Comparison of ENCODE assay signal across 12 mouse cellular contexts in genomic region chr6:145854756-145855155, GRCm38 (mm10). TPM values are rescaled to one million over a fixed set of nuclear protein-coding genes. Genes with fewer than 3 reads are reported as not detected.
DNase-seq lines count a peak whose midpoint lies in the region; ATAC-seq and TF ChIP-seq lines count a peak whose summit lies in the region.
"Had no signal": no experiment of that assay in that cellular context is flagged by ENCODE, and none has a peak within 500 bp of the region (broad histone marks: within the 10 kb centered on the region; RNA-seq: fewer than 3 reads in every experiment).

No protein-coding gene starts in this region.

- H3K4me3 ChIP-seq in cerebellum, adult 2 months (replicated peaks; ENCODE audit: insufficient read depth, low read depth, low read length) = no peak overlapping the region
- H3K4me3 ChIP-seq in hindbrain, embryonic 12.5 days = no peak overlapping the region
- no peak overlapping the region for H3K4me3 ChIP-seq in hindbrain, embryonic 14.5 days (replicated peaks; ENCODE audit: low read length)
- H3K4me3 ChIP-seq in limb, embryonic 10.5 days = no peak overlapping the region

- peak; percentile 21 to 32 for DNase-seq in cerebellum, adult 2 months
- DNase-seq in cerebellum, postnatal 14 days = no peak
- DNase-seq in hindbrain, embryonic 14.5 days (ENCODE audit: low spot score) = no peak
- DNase-seq in heart, adult 9 months (ENCODE audit: low spot score in 2 of 2) = peak; percentile 67
- no peak for DNase-seq in limb, embryonic 10.5 days (ENCODE audit: low spot score)
- DNase-seq in left cerebral cortex, adult 8-10 months (ENCODE audit: low spot score in 2 of 2) = no peak
- DNase-seq in spleen, postnatal 10 days (ENCODE audit: low spot score in 2 of 2) = no peak
- DNase-seq: liver, postnatal 0 days; right cerebral cortex, postnatal 14 days had no signal

- H3K4me1 ChIP-seq in cerebellum, adult 2 months (ENCODE audit: control insufficient read depth, insufficient read depth, low read length) = peaks cover 22% of the 10 kb centered on the region
- peaks cover 27% of the 10 kb centered on the region for H3K4me1 ChIP-seq in hindbrain, embryonic 12.5 days
- peaks cover 11% of the 10 kb centered on the region; the same call in 1 of the 2 replicates for H3K4me1 ChIP-seq in hindbrain, embryonic 14.5 days (replicated peaks; ENCODE audit: control insufficient read depth, insufficient read depth, low read length)
- peaks cover 19% of the 10 kb centered on the region for H3K4me1 ChIP-seq in limb, embryonic 10.5 days

- 30% methylated on average over 5 of the region's 5 CpGs for WGBS in cerebellum, adult 2 months
- WGBS in hindbrain, embryonic 12.5 days = 57% methylated on average over 5 of the region's 5 CpGs
- WGBS in hindbrain, embryonic 14.5 days = 55% methylated on average over 5 of the region's 5 CpGs
- 80% methylated on average over 5 of the region's 5 CpGs for WGBS in limb, embryonic 10.5 days

- no peaks in the 10 kb centered on the region for H3K36me3 ChIP-seq in hindbrain, embryonic 12.5 days
- H3K36me3 ChIP-seq in hindbrain, embryonic 14.5 days (replicated peaks; ENCODE audit: control insufficient read depth, insufficient read depth) = no peaks in the 10 kb centered on the region
- no peaks in the 10 kb centered on the region for H3K36me3 ChIP-seq in limb, embryonic 10.5 days
- H3K36me3 ChIP-seq: neural tube, embryonic 12.5 days had no signal

- TF ChIP-seq CTCF in cerebellum, adult 2 months (IDR thresholded peaks at IDR 0.05; ENCODE audit: borderline replicate concordance, insufficient read depth, low read depth, low read length) = no peak

- no peaks in the 10 kb centered on the region for H3K27me3 ChIP-seq in cerebellum, adult 2 months (ENCODE audit: control insufficient read depth, insufficient read depth, low read length)
- H3K27me3 ChIP-seq in hindbrain, embryonic 12.5 days = peaks cover 7% of the 10 kb centered on the region
- H3K27me3 ChIP-seq in hindbrain, embryonic 14.5 days (ENCODE audit: control insufficient read depth, insufficient read depth, low read length) = no peaks in the 10 kb centered on the region
- H3K27me3 ChIP-seq in limb, embryonic 10.5 days (ENCODE audit: low read depth, poor library complexity, severe bottlenecking) = no peaks in the 10 kb centered on the region
- H3K27me3 ChIP-seq: neural tube, embryonic 12.5 days had no signal

- TF ChIP-seq POLR2A in cerebellum, adult 2 months (IDR thresholded peaks at IDR 0.05; ENCODE audit: borderline replicate concordance, insufficient read depth, low read length) = no peak

- no peak overlapping the region for H3K9ac ChIP-seq in hindbrain, embryonic 12.5 days
- no peak overlapping the region for H3K9ac ChIP-seq in hindbrain, embryonic 14.5 days
- H3K9ac ChIP-seq: liver, postnatal 0 days; neural tube, embryonic 12.5 days had no signal

- H3K27ac ChIP-seq in cerebellum, adult 2 months (ENCODE audit: insufficient read depth, low read length) = peak overlapping the region; percentile 70
- 0 out of 2 replicates have a peak overlapping the region, but pooled peaks have one; percentile 17 for H3K27ac ChIP-seq in hindbrain, embryonic 12.5 days
- no peak overlapping the region for H3K27ac ChIP-seq in hindbrain, embryonic 14.5 days
- 0 out of 2 replicates have a peak overlapping the region, but pooled peaks have one; percentile 9 for H3K27ac ChIP-seq in limb, embryonic 10.5 days
- H3K27ac ChIP-seq: neural tube, embryonic 12.5 days had no signal

- H3K9me3 ChIP-seq in hindbrain, embryonic 12.5 days (replicated peaks) = no peaks in the 10 kb centered on the region
- no peaks in the 10 kb centered on the region for H3K9me3 ChIP-seq in hindbrain, embryonic 14.5 days (ENCODE audit: control insufficient read depth, low read length)
- H3K9me3 ChIP-seq in limb, embryonic 10.5 days (replicated peaks) = no peaks in the 10 kb centered on the region
- H3K9me3 ChIP-seq: neural tube, embryonic 12.5 days had no signal

- no peak overlapping the region; the same call in 1 of the 2 replicates for H3K4me2 ChIP-seq in hindbrain, embryonic 12.5 days (replicated peaks)
- no peak overlapping the region for H3K4me2 ChIP-seq in hindbrain, embryonic 14.5 days (replicated peaks)

- ATAC-seq in hindbrain, embryonic 12.5 days (ENCODE audit: low FRiP score) = no peak
- no peak for ATAC-seq in hindbrain, embryonic 14.5 days (ENCODE audit: low FRiP score)
- ATAC-seq: liver, postnatal 0 days had no signal

RNA-seq across cellular contexts. Expression of gene Bhlhe41, which starts 10.6 kb away (rescaled TPM):
- polyA plus RNA-seq in cerebellum, adult 2 months (2012; rRNA removed) = 33.9 and 35.0 TPM in 2 replicates
- polyA plus RNA-seq in hindbrain, embryonic 12.5 days (2016; fragmentation: Nextera tagmentation; extraction: Ambion mirVana) = 2.4 and 2.9 TPM in 2 replicates
- 5.2 and 5.5 TPM in 2 replicates for polyA plus RNA-seq in hindbrain, embryonic 14.5 days (2014; fragmentation: Nextera tagmentation; extraction: Ambion mirVana)
- polyA plus RNA-seq in limb, embryonic 10.5 days (2016; fragmentation: Nextera tagmentation; extraction: Ambion mirVana) = 0.23 and 0.26 TPM in 2 replicates
- total RNA-seq in left cerebral cortex, adult 8-10 months (2022) = 10 to 100 TPM; 53.1 to 72.2 (median 64.1) TPM
- total RNA-seq: MEL had no signal

Comparison
In these comparisons a context has a peak if more than half of its experiments do, and no peak if none do; other contexts are left out.
1. DNase-seq: peak in cerebellum, adult 2 months (2 of 2) and heart, adult 9 months (2 of 2); none in cerebellum, postnatal 14 days (0 of 2), hindbrain, embryonic 14.5 days (single experiment), limb, embryonic 10.5 days (single experiment), left cerebral cortex, adult 8-10 months (0 of 2) and spleen, postnatal 10 days (0 of 2).